Mouse (Mus musculus) bone marrow macrophage, adult 2 months (primary cell): ENCODE results near the gene Umps.

Experiments
- CTCF ChIP-seq: IDR thresholded peaks from 2 replicates; pipeline ENCODE4 v1.5.1; 2012; ENCODE audit warnings: low read depth, mild to moderate bottlenecking, low read length, moderate library complexity
- POLR2A ChIP-seq: IDR thresholded peaks from 2 replicates; pipeline ENCODE4 v1.6.1; 2012; ENCODE audit warnings: mild to moderate bottlenecking, low read depth, low read length, borderline replicate concordance

DNA sequence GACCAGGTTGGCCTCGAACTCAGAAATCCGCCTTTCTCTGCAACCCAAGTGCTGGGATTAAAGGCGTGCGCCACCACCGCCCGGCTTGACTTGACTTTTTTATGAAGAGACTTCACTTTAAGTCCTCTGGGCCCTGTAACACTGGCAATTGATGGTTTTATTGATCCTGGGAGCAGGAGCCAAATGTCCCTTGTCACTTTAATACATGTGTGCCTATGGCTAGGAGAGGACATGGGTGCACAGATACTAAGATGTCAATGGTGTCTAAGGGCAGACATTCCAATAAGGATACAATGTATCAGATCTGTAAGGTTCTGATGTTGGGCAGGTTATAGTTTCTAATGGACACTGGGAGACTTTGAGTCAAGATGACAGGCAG is 31.4 kb downstream of the Umps start:
- TF ChIP-seq CTCF (no peak), POLR2A (no peak)
